Mouse (Mus musculus) MEL (cell line): ENCODE results near the gene Gm28048. TPM values are rescaled to one million over a fixed set of nuclear protein-coding genes. Genes with fewer than 3 reads are reported as not detected.

ENCODE experiments used
- DNase-seq: peaks from one replicate; pipeline ENCODE4 v3.0.0; 2011; ENCODE audit warnings: low read depth, low spot score
- H3K27ac ChIP-seq: 2 replicates; pipeline ENCODE4 v1.5.1; 2012; ENCODE audit warnings: low read depth, mild to moderate bottlenecking, control low read depth, low read length, moderate library complexity; ENCODE audit not compliant: control insufficient read depth
- H3K27me3 ChIP-seq, 2 experiments: fragments of 150-350 bp in 1 of 2; sonication (generic) in 1 of 2; 2 replicates each; pipeline ENCODE4 v1.6.1; 2012; ENCODE audit warnings: low read length in 2 of 2, mild to moderate bottlenecking in 2 of 2, improper control_type of control experiment in 1 of 2, moderate library complexity in 1 of 2; ENCODE audit not compliant: insufficient read depth in 2 of 2, control insufficient read depth in 1 of 2
- H3K36me3 ChIP-seq, 2 experiments: 2 replicates each; pipeline ENCODE4 v1.6.1; 2012 to 2014; ENCODE audit warnings: low read length in 2 of 2, improper control_type of control experiment in 1 of 2, inconsistent platforms in 1 of 2, mild to moderate bottlenecking in 1 of 2; ENCODE audit not compliant: insufficient read depth in 2 of 2, control insufficient read depth in 1 of 2
- H3K4me1 ChIP-seq, 2 experiments: fragments of 150-350 bp in 1 of 2; sonication (generic) in 1 of 2; 2 replicates each; pipeline ENCODE4 v1.6.1; 2012; ENCODE audit warnings: low read length in 2 of 2, improper control_type of control experiment in 1 of 2, mild to moderate bottlenecking in 1 of 2; ENCODE audit not compliant: insufficient read depth in 2 of 2, control insufficient read depth in 1 of 2
- H3K4me3 ChIP-seq, 2 experiments: fragments of 150-350 bp in 1 of 2; sonication (generic) in 1 of 2; 2 replicates each; pipeline ENCODE4 v1.5.1; 2012; ENCODE audit warnings: low read depth in 2 of 2, low read length in 2 of 2, mild to moderate bottlenecking in 2 of 2, moderate library complexity in 2 of 2, control low read depth in 1 of 2, improper control_type of control experiment in 1 of 2; ENCODE audit not compliant: control insufficient read depth in 1 of 2, insufficient read depth in 1 of 2
- H3K79me2 ChIP-seq: 2 replicates; pipeline ENCODE4 v1.6.1; 2012; ENCODE audit warnings: mild to moderate bottlenecking, low read length, moderate library complexity; ENCODE audit not compliant: control insufficient read depth, poor library complexity, insufficient read depth
- H3K9ac ChIP-seq: 2 replicates; pipeline ENCODE4 v1.6.1; 2012; ENCODE audit warnings: low read depth, mild to moderate bottlenecking, control low read depth, low read length, moderate library complexity; ENCODE audit not compliant: control insufficient read depth, poor library complexity, severe bottlenecking
- H3K9me3 ChIP-seq: fragments of 150-350 bp; sonication (generic); replicated peaks from 2 replicates; pipeline ENCODE4 v1.6.1; 2012; ENCODE audit warnings: mild to moderate bottlenecking, low read length, improper control_type of control experiment, moderate library complexity; ENCODE audit not compliant: insufficient read depth
- CHD1 ChIP-seq: IDR thresholded peaks from 2 replicates; pipeline ENCODE4 v1.6.1; 2012; ENCODE audit warnings: low read depth, mild to moderate bottlenecking, inconsistent platforms, low read length, improper control_type of control experiment
- CHD2 ChIP-seq: IDR thresholded peaks from 2 replicates; pipeline ENCODE4 v1.6.1; 2011; ENCODE audit warnings: low read length, improper control_type of control experiment
- E2F4 ChIP-seq: IDR thresholded peaks from 2 replicates; pipeline ENCODE4 v1.6.1; 2011; ENCODE audit warnings: low read depth, low read length, improper control_type of control experiment, borderline replicate concordance
- ELF1 ChIP-seq: IDR thresholded peaks from 2 replicates; pipeline ENCODE4 v1.6.1; 2014; ENCODE audit warnings: low read depth, mild to moderate bottlenecking, inconsistent platforms, low read length, improper control_type of control experiment, moderate library complexity
- EP300 ChIP-seq, 2 experiments: IDR thresholded peaks; 2 replicates each; pipeline ENCODE4 v1.6.1; 2011; ENCODE audit warnings: improper control_type of control experiment in 2 of 2, low read length in 2 of 2, low read depth in 1 of 2, mild to moderate bottlenecking in 1 of 2
- ETS1 ChIP-seq: IDR thresholded peaks from 2 replicates; pipeline ENCODE4 v1.6.1; 2012; ENCODE audit warnings: low read depth, mild to moderate bottlenecking, inconsistent platforms, low read length, improper control_type of control experiment, moderate library complexity
- GABPA ChIP-seq: IDR thresholded peaks from 2 replicates; pipeline ENCODE4 v1.6.1; 2012; ENCODE audit warnings: low read depth, mild to moderate bottlenecking, inconsistent platforms, low read length, improper control_type of control experiment, moderate library complexity
- HCFC1 ChIP-seq: IDR thresholded peaks from 2 replicates; pipeline ENCODE4 v1.6.1; 2012; ENCODE audit warnings: low read depth, mild to moderate bottlenecking, inconsistent platforms, low read length, improper control_type of control experiment, moderate library complexity
- JUND ChIP-seq: IDR thresholded peaks from 2 replicates; pipeline ENCODE4 v1.6.1; 2011; ENCODE audit warnings: low read depth, mild to moderate bottlenecking, improper control_type of control experiment, low read length
- KAT2A ChIP-seq: conservative IDR thresholded peaks from 2 replicates; pipeline ENCODE4 v1.6.1; 2012; ENCODE audit warnings: low read depth, low read length, improper control_type of control experiment, inconsistent platforms
- MAFK ChIP-seq: IDR thresholded peaks from 2 replicates; pipeline ENCODE4 v1.6.1; 2011; ENCODE audit warnings: low read depth, mild to moderate bottlenecking, low read length, improper control_type of control experiment, borderline replicate concordance
- MAZ ChIP-seq: IDR thresholded peaks from 2 replicates; pipeline ENCODE4 v1.6.1; 2012; ENCODE audit warnings: low read depth, mild to moderate bottlenecking, inconsistent platforms, low read length, improper control_type of control experiment
- MEF2A ChIP-seq: IDR thresholded peaks from 2 replicates; pipeline ENCODE4 v1.6.1; 2014; ENCODE audit warnings: low read depth, mild to moderate bottlenecking, inconsistent platforms, low read length, improper control_type of control experiment; ENCODE audit not compliant: poor library complexity, insufficient replicate concordance, severe bottlenecking; ENCODE audit errors: extremely low read depth
- MXI1 ChIP-seq: IDR thresholded peaks from 2 replicates; pipeline ENCODE4 v1.6.1; 2011; ENCODE audit warnings: mild to moderate bottlenecking, low read depth, low read length, improper control_type of control experiment
- MYB ChIP-seq: IDR thresholded peaks from 2 replicates; pipeline ENCODE4 v1.6.1; 2011; ENCODE audit warnings: mild to moderate bottlenecking, low read depth, low read length, improper control_type of control experiment
- MYC ChIP-seq: IDR thresholded peaks from 2 replicates; pipeline ENCODE4 v1.6.1; 2011; ENCODE audit warnings: low read depth, mild to moderate bottlenecking, low read length, improper control_type of control experiment, moderate library complexity
- NELFE ChIP-seq: IDR thresholded peaks from 2 replicates; pipeline ENCODE4 v1.6.1; 2011; ENCODE audit warnings: low read depth, low read length, improper control_type of control experiment
- POLR2A ChIP-seq, 2 experiments: IDR thresholded peaks; 2 replicates each; pipeline ENCODE4 v1.6.1; 2011 to 2012; ENCODE audit warnings: low read length in 2 of 2, mild to moderate bottlenecking in 2 of 2, control low read depth in 1 of 2, improper control_type of control experiment in 1 of 2, low read depth in 1 of 2, moderate library complexity in 1 of 2; ENCODE audit not compliant: control insufficient read depth in 1 of 2, insufficient read depth in 1 of 2, poor library complexity in 1 of 2
- POLR2AphosphoS2 ChIP-seq: IDR thresholded peaks from 2 replicates; pipeline ENCODE4 v1.6.1; 2011; ENCODE audit warnings: low read length, improper control_type of control experiment
- POLR2AphosphoS5 ChIP-seq: IDR thresholded peaks from 2 replicates; pipeline ENCODE4 v1.6.1; 2012; ENCODE audit warnings: low read depth, borderline replicate concordance, mild to moderate bottlenecking, inconsistent platforms, low read length, moderate library complexity, mixed read lengths
- RAD21 ChIP-seq: IDR thresholded peaks from 2 replicates; pipeline ENCODE4 v1.6.1; 2011; ENCODE audit warnings: mild to moderate bottlenecking, low read depth, low read length, improper control_type of control experiment
- RCOR1 ChIP-seq: IDR thresholded peaks from 2 replicates; pipeline ENCODE4 v1.6.1; 2012; ENCODE audit warnings: low read depth, mild to moderate bottlenecking, inconsistent platforms, low read length, improper control_type of control experiment
- SMC3 ChIP-seq: IDR thresholded peaks from 2 replicates; pipeline ENCODE4 v1.6.1; 2011; ENCODE audit warnings: low read depth, low read length, improper control_type of control experiment
- TAL1 ChIP-seq: IDR thresholded peaks from 2 replicates; pipeline ENCODE4 v1.6.1; 2012; ENCODE audit warnings: mild to moderate bottlenecking, inconsistent platforms, low read length, moderate library complexity, mixed read lengths
- TBP ChIP-seq: IDR thresholded peaks from 2 replicates; pipeline ENCODE4 v1.8.0; 2011; ENCODE audit warnings: low read depth, low read length, improper control_type of control experiment
- TCF12 ChIP-seq: IDR thresholded peaks from 2 replicates; pipeline ENCODE4 v1.6.1; 2014; ENCODE audit warnings: low read depth, mild to moderate bottlenecking, inconsistent platforms, low read length, improper control_type of control experiment, moderate library complexity
- ZC3H11A ChIP-seq: IDR thresholded peaks from 2 replicates; pipeline ENCODE4 v1.6.1; 2012; ENCODE audit warnings: low read depth, mild to moderate bottlenecking, inconsistent platforms, low read length, improper control_type of control experiment
- ZKSCAN1 ChIP-seq: IDR thresholded peaks from 2 replicates; pipeline ENCODE4 v1.6.1; 2012; ENCODE audit warnings: low read depth, mild to moderate bottlenecking, inconsistent platforms, low read length, improper control_type of control experiment, moderate library complexity
- ZMIZ1 ChIP-seq: IDR thresholded peaks from 2 replicates; pipeline ENCODE4 v1.6.1; 2012; ENCODE audit warnings: low read depth, mild to moderate bottlenecking, inconsistent platforms, low read length, improper control_type of control experiment, moderate library complexity
- polyA plus RNA-seq, 2 experiments: library from polyadenylated mRNA; stranded (reverse) in 1 of 2; unstranded in 1 of 2; fragments of >175 nt in 1 of 2; fragments of >200 nt in 1 of 2; gene quantifications; 2 replicates each; pipeline versions ENCODE4 v1.2.1 to v1.2.4; 2012; ENCODE audit warnings: low replicate concordance in 2 of 2, low read depth in 1 of 2; ENCODE audit not compliant: insufficient read length in 2 of 2, insufficient read depth in 1 of 2, missing spikeins in 1 of 2
- total RNA-seq: library from RNA; depleted of rRNA; stranded (reverse); fragments of 300-350 nt; gene quantifications from 2 replicates; pipeline ENCODE4 v1.2.3, GENCODE M21; 2012

The Gm28048 gene
- total and polyA plus RNA-seq, 3 experiments, result 8.6 to 15.0 TPM; not detected in 1

DNA sequence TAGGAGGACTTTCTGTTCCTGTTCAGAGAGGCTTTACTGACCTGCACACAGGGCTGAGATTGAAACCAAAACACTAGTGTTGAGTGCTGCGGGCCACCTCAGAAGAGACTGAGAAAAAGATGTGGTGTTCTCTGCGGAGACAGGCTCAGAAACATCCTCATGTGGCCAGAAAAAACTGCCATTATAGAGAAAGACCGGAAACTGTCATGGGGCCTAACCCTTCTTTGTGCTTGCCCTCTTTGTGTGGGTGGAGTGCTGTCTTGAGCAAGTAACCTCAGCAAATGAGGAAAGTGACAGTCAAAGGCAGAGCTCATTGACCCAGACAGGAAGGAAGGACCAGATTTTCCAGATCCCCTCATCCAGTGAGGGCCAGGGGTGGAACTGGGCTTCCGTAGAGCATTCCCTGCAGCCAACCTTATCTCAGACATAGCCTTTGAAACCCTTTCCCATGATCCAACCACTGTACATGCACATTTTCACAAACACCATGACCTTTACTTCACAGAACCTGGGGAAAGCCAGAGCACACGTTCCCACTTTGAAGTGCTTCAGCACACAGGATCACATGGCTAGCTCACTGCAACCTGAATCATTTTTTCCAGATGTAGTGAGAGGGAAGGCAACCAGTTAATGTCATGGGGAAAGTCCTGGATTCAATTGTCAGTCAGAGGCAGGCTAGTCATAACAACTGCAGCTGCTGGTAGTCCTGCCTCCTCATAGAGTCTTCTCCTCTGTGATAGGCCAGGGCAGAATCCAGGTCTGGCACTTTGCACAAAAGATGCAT lies 167.8 kb downstream of the Gm28048 start:
- DNase-seq, result no peak
- H3K27ac ChIP-seq, result peak overlapping the region; percentile 26
- no peak overlapping the region for H3K4me3 ChIP-seq
- H3K4me1 ChIP-seq, result peaks cover 36 to 64% of the 10 kb centered on the region in 2 experiments
- TF ChIP-seq GABPA (no peak), MAFK (no peak), TAL1 (no peak), MYC (no peak), ETS1 (no peak), POLR2AphosphoS2 (no peak), MEF2A (no peak), SMC3 (no peak), KAT2A (no peak), ZKSCAN1 (no peak), HCFC1 (no peak), CHD2 (no peak), POLR2A (IDR thresholded peaks at IDR 0.05; ENCODE audit: control insufficient read depth in 1 of 2, insufficient read depth in 1 of 2, low read depth in 1 of 2, low read length in 2 of 2, poor library complexity in 1 of 2) (no peak)
- peaks cover 0 to 58% of the 10 kb centered on the region in 2 experiments; a peak in 2 of 4 replicates for H3K36me3 ChIP-seq
- H3K9me3 ChIP-seq, result no peaks in the 10 kb centered on the region
- H3K9ac ChIP-seq, result no peak overlapping the region
- no peaks in the 10 kb centered on the region for H3K79me2 ChIP-seq
- H3K27me3 ChIP-seq, result no peaks in the 10 kb centered on the region

DNA sequence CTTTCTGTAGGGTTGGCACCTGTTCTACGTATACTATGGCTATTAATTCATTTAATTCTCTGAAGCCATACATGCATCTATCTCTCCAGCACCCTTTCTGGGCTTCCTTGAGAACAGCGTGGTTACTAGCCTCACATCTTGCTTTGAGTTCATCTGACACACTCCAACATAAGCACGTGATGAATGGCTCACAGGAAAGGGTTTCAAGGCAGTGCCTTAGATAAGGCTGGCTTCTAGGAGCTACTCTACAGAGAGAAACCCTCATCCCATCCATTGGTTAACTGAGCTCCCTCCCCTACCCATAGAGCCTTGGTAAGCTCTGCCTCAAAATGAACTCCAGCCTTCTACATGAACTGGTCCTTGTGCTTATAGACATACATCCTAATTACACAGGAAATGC lies 168.5 kb downstream of the Gm28048 start:
- Histone ChIP-seq H3K79me2 (no peaks in the 10 kb centered on the region), H3K36me3 (peaks cover 0 to 65% of the 10 kb centered on the region in 2 experiments; a peak in 2 of 4 replicates), H3K4me1 (peaks cover 43 to 71% of the 10 kb centered on the region in 2 experiments), H3K27ac (peak overlapping the region; percentile 71), H3K27me3 (no peaks in the 10 kb centered on the region), H3K9ac (no peak overlapping the region; the same call in 1 of the 2 replicates), H3K4me3 (no peak overlapping the region), H3K9me3 (no peaks in the 10 kb centered on the region)
- DNase-seq, result peak; percentile 91
- TF ChIP-seq GABPA, result no peak
- peak; percentile 97 for TF ChIP-seq MYC
- TF ChIP-seq ELF1, result peak; percentile 43; the same call in 1 of the 2 replicates
- no peak for TF ChIP-seq SMC3
- TF ChIP-seq ZKSCAN1, result no peak
- peak; percentile 91 for TF ChIP-seq MXI1
- peak; percentile 81 for TF ChIP-seq ETS1
- no peak for TF ChIP-seq POLR2A (IDR thresholded peaks at IDR 0.05; ENCODE audit: control insufficient read depth in 1 of 2, insufficient read depth in 1 of 2, low read depth in 1 of 2, low read length in 2 of 2, poor library complexity in 1 of 2)
- no peak for TF ChIP-seq MYB
- TF ChIP-seq JUND, result no peak
- TF ChIP-seq ZC3H11A, result no peak
- peak; percentile 18; the same call in 1 of the 2 replicates for TF ChIP-seq KAT2A
- TF ChIP-seq NELFE, result no peak
- peak; percentile 5; the same call in 1 of the 2 replicates for TF ChIP-seq CHD2
- 0 out of 2 replicates have a peak, but pooled peaks have one; percentile 23 for TF ChIP-seq E2F4
- TF ChIP-seq EP300 (IDR thresholded peaks at IDR 0.05; ENCODE audit: low read depth in 1 of 2, low read length in 2 of 2), result peak; percentile 69 to 81
- 0 out of 2 replicates have a peak, but pooled peaks have one; percentile 55 for TF ChIP-seq MAZ
- TF ChIP-seq MEF2A, result no peak
- no peak for TF ChIP-seq RAD21
- TF ChIP-seq TCF12, result peak; percentile 79
- TF ChIP-seq CHD1, result no peak
- TF ChIP-seq RCOR1, result peak; percentile 57; the same call in 1 of the 2 replicates
- peak; percentile 49 for TF ChIP-seq HCFC1
- no peak for TF ChIP-seq POLR2AphosphoS5
- peak; percentile 54; the same call in 1 of the 2 replicates for TF ChIP-seq TBP
- TF ChIP-seq ZMIZ1, result no peak
